Mouse (Mus musculus): ENCODE measurements at regions not wholly inside any gene's neighbourhood (a gene's known extent, or its start where the extent isn't known, plus 50 kb on each side); places are given as distances from the start of the nearest gene placed in this dataset.

GRCm38 (mm10) chr2:137732410-137732809 is 524.0 kb upstream of the Btbd3 start:
- peak; percentile 77 for TF ChIP-seq CTCF (IDR thresholded peaks at IDR 0.05; ENCODE audit: extremely low read depth, insufficient read depth, low read length)
- no peak for TF ChIP-seq POLR2A (IDR thresholded peaks at IDR 0.05; ENCODE audit: extremely low read depth, insufficient read depth, low read length)

GRCm38 (mm10) chr2:137730472-137730931 is 525.9 kb upstream of the Btbd3 start:
- H3K4me3 ChIP-seq (ENCODE audit: insufficient read depth, low read length) = no peak overlapping the region
- TF ChIP-seq POLR2A (IDR thresholded peaks at IDR 0.05; ENCODE audit: extremely low read depth, insufficient read depth, low read length) (no peak), CTCF (IDR thresholded peaks at IDR 0.05; ENCODE audit: extremely low read depth, insufficient read depth, low read length) (no peak)
- H3K4me1 ChIP-seq (ENCODE audit: control insufficient read depth, insufficient read depth, low read length) = no peaks in the 10 kb centered on the region
- no peak overlapping the region for H3K27ac ChIP-seq (ENCODE audit: insufficient read depth, low read length)

More at GRCm38 (mm10) chr2:137732410-137732809, 524.0 kb upstream of the Btbd3 start:
- Histone ChIP-seq H3K4me3 (ENCODE audit: insufficient read depth, low read length) (no peak overlapping the region), H3K27ac (ENCODE audit: insufficient read depth, low read length) (no peak overlapping the region), H3K4me1 (ENCODE audit: control insufficient read depth, insufficient read depth, low read length) (no peaks in the 10 kb centered on the region)

GRCm38 (mm10) chr2:137729871-137730270 is 526.5 kb upstream of the Btbd3 start:
- TF ChIP-seq POLR2A (IDR thresholded peaks at IDR 0.05; ENCODE audit: extremely low read depth, insufficient read depth, low read length) (no peak), CTCF (IDR thresholded peaks at IDR 0.05; ENCODE audit: extremely low read depth, insufficient read depth, low read length) (no peak)
- H3K27ac ChIP-seq (ENCODE audit: insufficient read depth, low read length) = no peak overlapping the region

GRCm38 (mm10) chr2:137729207-137729606 is 527.2 kb upstream of the Btbd3 start:
- Histone ChIP-seq H3K27ac (ENCODE audit: insufficient read depth, low read length) (no peak overlapping the region), H3K4me1 (ENCODE audit: control insufficient read depth, insufficient read depth, low read length) (no peaks in the 10 kb centered on the region), H3K4me3 (ENCODE audit: insufficient read depth, low read length) (no peak overlapping the region)
- TF ChIP-seq POLR2A (IDR thresholded peaks at IDR 0.05; ENCODE audit: extremely low read depth, insufficient read depth, low read length) = no peak
- TF ChIP-seq CTCF (IDR thresholded peaks at IDR 0.05; ENCODE audit: extremely low read depth, insufficient read depth, low read length) = no peak

More at GRCm38 (mm10) chr2:137729871-137730270, 526.5 kb upstream of the Btbd3 start:
- Histone ChIP-seq H3K4me3 (ENCODE audit: insufficient read depth, low read length) (no peak overlapping the region), H3K4me1 (ENCODE audit: control insufficient read depth, insufficient read depth, low read length) (no peaks in the 10 kb centered on the region)

- H3K4me3 ChIP-seq (ENCODE audit: insufficient read depth, low read length) = no peak overlapping the region
- no peaks in the 10 kb centered on the region for H3K4me1 ChIP-seq (ENCODE audit: control insufficient read depth, insufficient read depth, low read length)
- TF ChIP-seq POLR2A (IDR thresholded peaks at IDR 0.05; ENCODE audit: extremely low read depth, insufficient read depth, low read length) (no peak), CTCF (IDR thresholded peaks at IDR 0.05; ENCODE audit: extremely low read depth, insufficient read depth, low read length) (no peak)
- no peak overlapping the region for H3K27ac ChIP-seq (ENCODE audit: insufficient read depth, low read length)
Observed at GRCm38 (mm10) chr2:137723651-137724050, 532.7 kb upstream of the Btbd3 start.

- Histone ChIP-seq H3K4me3 (ENCODE audit: insufficient read depth, low read length) (no peak overlapping the region), H3K27ac (ENCODE audit: insufficient read depth, low read length) (no peak overlapping the region), H3K4me1 (ENCODE audit: control insufficient read depth, insufficient read depth, low read length) (no peaks in the 10 kb centered on the region)
- no peak for TF ChIP-seq POLR2A (IDR thresholded peaks at IDR 0.05; ENCODE audit: extremely low read depth, insufficient read depth, low read length)
- no peak for TF ChIP-seq CTCF (IDR thresholded peaks at IDR 0.05; ENCODE audit: extremely low read depth, insufficient read depth, low read length)
Observed at GRCm38 (mm10) chr2:137721767-137722424, 534.5 kb upstream of the Btbd3 start.

- Histone ChIP-seq H3K27ac (ENCODE audit: insufficient read depth, low read length) (no peak overlapping the region), H3K4me1 (ENCODE audit: control insufficient read depth, insufficient read depth, low read length) (no peaks in the 10 kb centered on the region), H3K4me3 (ENCODE audit: insufficient read depth, low read length) (no peak overlapping the region)
- no peak for TF ChIP-seq CTCF (IDR thresholded peaks at IDR 0.05; ENCODE audit: extremely low read depth, insufficient read depth, low read length)
Observed at GRCm38 (mm10) chr2:137715891-137716290, 540.5 kb upstream of the Btbd3 start.

GRCm38 (mm10) chr2:137706528-137706988 is 549.8 kb upstream of the Btbd3 start:
- TF ChIP-seq CTCF (IDR thresholded peaks at IDR 0.05; ENCODE audit: extremely low read depth, insufficient read depth, low read length) (no peak), POLR2A (IDR thresholded peaks at IDR 0.05; ENCODE audit: extremely low read depth, insufficient read depth, low read length) (no peak)
- Histone ChIP-seq H3K4me3 (ENCODE audit: insufficient read depth, low read length) (no peak overlapping the region), H3K27ac (ENCODE audit: insufficient read depth, low read length) (no peak overlapping the region), H3K4me1 (ENCODE audit: control insufficient read depth, insufficient read depth, low read length) (no peaks in the 10 kb centered on the region)

GRCm38 (mm10) chr2:137705724-137706422 is 550.5 kb upstream of the Btbd3 start:
- H3K4me3 ChIP-seq (ENCODE audit: insufficient read depth, low read length) = no peak overlapping the region
- no peaks in the 10 kb centered on the region for H3K4me1 ChIP-seq (ENCODE audit: control insufficient read depth, insufficient read depth, low read length)
- TF ChIP-seq POLR2A (IDR thresholded peaks at IDR 0.05; ENCODE audit: extremely low read depth, insufficient read depth, low read length) (no peak), CTCF (IDR thresholded peaks at IDR 0.05; ENCODE audit: extremely low read depth, insufficient read depth, low read length) (no peak)
- no peak overlapping the region for H3K27ac ChIP-seq (ENCODE audit: insufficient read depth, low read length)
